Mouse (Mus musculus): ENCODE results near the gene Ovol1. TPM values are rescaled to one million over a fixed set of nuclear protein-coding genes. Genes with fewer than 3 reads are reported as not detected.

Gene Ovol1
- polyA plus RNA-seq, 1 experiment = not detected

GRCm38 (mm10) chr19:5559229-5559628 is 1.2 kb downstream of the Ovol1 start:
- TF ChIP-seq CTCF (IDR thresholded peaks at IDR 0.05; ENCODE audit: borderline replicate concordance, insufficient read depth, low read depth, low read length) (no peak), POLR2A (IDR thresholded peaks at IDR 0.05; ENCODE audit: borderline replicate concordance, insufficient read depth, low read length) (no peak)
- H3K4me3 ChIP-seq (replicated peaks; ENCODE audit: insufficient read depth, low read depth, low read length) = no peak overlapping the region
- H3K4me1 ChIP-seq (ENCODE audit: control insufficient read depth, insufficient read depth, low read length) = 0 out of 2 replicates have a peak, but pooled peaks cover 4% of the 10 kb centered on the region
- no peak for DNase-seq
- H3K27me3 ChIP-seq (ENCODE audit: control insufficient read depth, insufficient read depth, low read length) = peaks cover 7% of the 10 kb centered on the region; the same call in 1 of the 2 replicates
- no peak overlapping the region for H3K27ac ChIP-seq (ENCODE audit: insufficient read depth, low read length)
- 28% methylated on average over 8 of the region's 8 CpGs for WGBS

DNA sequence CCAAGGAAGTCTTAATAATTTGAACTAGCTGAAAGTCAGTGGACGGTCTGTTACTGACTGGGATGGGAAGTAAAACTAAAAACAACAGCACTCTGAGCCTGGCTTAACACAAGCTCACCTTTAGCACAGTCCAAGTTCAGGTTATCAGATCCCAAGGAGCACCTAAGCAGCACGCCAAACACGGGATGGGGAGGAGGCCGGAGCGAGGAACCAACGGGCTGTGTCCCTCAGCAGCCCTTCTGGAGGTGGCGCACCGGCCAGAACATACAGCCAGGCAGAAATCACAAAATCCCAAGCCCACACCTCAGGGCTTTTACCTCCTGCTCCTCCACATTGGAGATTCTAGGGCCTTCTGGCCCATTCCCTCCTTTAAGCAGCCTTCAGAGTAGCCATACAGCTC is 1.7 kb downstream of the Ovol1 start:
- Histone ChIP-seq H3K4me3 (replicated peaks; ENCODE audit: insufficient read depth, low read depth, low read length) (no peak overlapping the region), H3K27ac (ENCODE audit: insufficient read depth, low read length) (no peak overlapping the region), H3K27me3 (ENCODE audit: control insufficient read depth, insufficient read depth, low read length) (peaks cover 7% of the 10 kb centered on the region; the same call in 1 of the 2 replicates), H3K4me1 (ENCODE audit: control insufficient read depth, insufficient read depth, low read length) (0 out of 2 replicates have a peak, but pooled peaks cover 4% of the 10 kb centered on the region)
- no peak for DNase-seq
- WGBS = 58% methylated on average over 8 of the region's 8 CpGs
- TF ChIP-seq POLR2A (IDR thresholded peaks at IDR 0.05; ENCODE audit: borderline replicate concordance, insufficient read depth, low read length) (no peak), CTCF (IDR thresholded peaks at IDR 0.05; ENCODE audit: borderline replicate concordance, insufficient read depth, low read depth, low read length) (no peak)

DNA sequence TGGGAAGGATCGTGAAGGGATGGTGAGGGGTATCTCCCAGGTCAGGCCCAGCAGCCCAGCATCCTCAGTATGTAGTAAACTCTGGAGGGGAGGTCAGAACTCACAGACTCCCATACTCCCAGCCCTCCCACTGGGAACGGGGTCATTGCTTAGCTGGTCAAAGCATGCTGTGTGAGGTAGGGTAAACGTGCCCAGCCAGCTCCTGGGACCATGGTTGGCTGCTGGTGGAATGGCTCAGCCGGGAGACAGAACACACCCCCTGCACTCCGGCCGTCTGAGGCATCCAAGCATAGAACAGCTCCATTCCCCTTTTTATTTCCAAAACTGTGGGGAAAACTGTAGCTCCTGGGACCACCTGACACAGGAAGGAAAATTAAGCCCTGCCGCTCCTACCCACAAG is 2.3 kb downstream of the Ovol1 start:
- WGBS = 36% methylated on average over 7 of the region's 7 CpGs
- Histone ChIP-seq H3K27ac (ENCODE audit: insufficient read depth, low read length) (no peak overlapping the region), H3K27me3 (ENCODE audit: control insufficient read depth, insufficient read depth, low read length) (peaks cover 7% of the 10 kb centered on the region; the same call in 1 of the 2 replicates), H3K4me3 (replicated peaks; ENCODE audit: insufficient read depth, low read depth, low read length) (no peak overlapping the region), H3K4me1 (ENCODE audit: control insufficient read depth, insufficient read depth, low read length) (0 out of 2 replicates have a peak, but pooled peaks cover 4% of the 10 kb centered on the region)
- no peak for DNase-seq
- TF ChIP-seq CTCF (IDR thresholded peaks at IDR 0.05; ENCODE audit: borderline replicate concordance, insufficient read depth, low read depth, low read length) (no peak), POLR2A (IDR thresholded peaks at IDR 0.05; ENCODE audit: borderline replicate concordance, insufficient read depth, low read length) (no peak)

DNA sequence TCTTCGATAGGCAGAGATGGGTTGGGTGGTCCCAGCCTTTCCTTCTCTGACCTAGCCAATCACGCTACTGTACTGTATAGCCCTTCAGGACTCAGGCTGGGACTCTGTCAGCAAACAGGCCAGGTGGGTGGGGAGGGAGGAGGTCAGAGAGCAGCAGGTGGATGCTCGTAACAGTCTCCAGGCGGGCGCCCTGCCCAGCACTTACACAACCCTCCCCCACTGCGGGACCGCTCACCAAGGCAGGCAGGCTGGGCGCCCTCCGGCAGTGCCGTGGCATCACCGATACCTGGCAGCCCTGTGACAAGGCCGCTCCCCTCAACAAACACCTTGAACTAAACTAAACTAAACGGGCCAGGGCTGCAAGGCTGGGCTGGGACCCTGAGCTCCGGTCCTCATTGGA is 6.2 kb downstream of the Ovol1 start:
- WGBS = 80% methylated on average over 14 of the region's 14 CpGs
- no peak for DNase-seq
- H3K27ac ChIP-seq (ENCODE audit: insufficient read depth, low read length) = no peak overlapping the region

DNA sequence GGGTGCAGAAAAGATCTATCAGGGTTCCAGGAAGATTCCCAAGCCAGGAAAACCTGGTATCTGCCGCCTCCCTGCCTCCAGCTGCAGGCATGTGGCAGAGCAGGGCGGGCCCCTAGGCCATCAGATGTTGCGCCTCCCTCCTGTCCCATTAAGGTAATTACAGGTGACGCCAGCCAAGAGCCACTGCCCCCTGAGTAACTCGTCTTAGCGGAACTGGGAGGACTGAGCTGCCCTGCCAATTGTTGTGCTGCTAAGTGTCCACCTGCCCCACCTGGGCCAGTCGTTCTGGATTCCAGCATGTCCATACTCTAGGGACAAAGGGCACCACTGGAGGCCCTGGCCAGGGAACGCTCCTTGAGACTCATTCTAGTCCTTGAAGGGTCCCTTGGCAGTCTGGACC is 6.6 kb downstream of the Ovol1 start:
- 75% methylated on average over 8 of the region's 8 CpGs for WGBS
- TF ChIP-seq POLR2A (IDR thresholded peaks at IDR 0.05; ENCODE audit: borderline replicate concordance, insufficient read depth, low read length) (no peak), CTCF (IDR thresholded peaks at IDR 0.05; ENCODE audit: borderline replicate concordance, insufficient read depth, low read depth, low read length) (no peak)
- Histone ChIP-seq H3K27ac (ENCODE audit: insufficient read depth, low read length) (no peak overlapping the region), H3K4me1 (ENCODE audit: control insufficient read depth, insufficient read depth, low read length) (no peaks in the 10 kb centered on the region), H3K27me3 (ENCODE audit: control insufficient read depth, insufficient read depth, low read length) (no peaks in the 10 kb centered on the region), H3K4me3 (replicated peaks; ENCODE audit: insufficient read depth, low read depth, low read length) (no peak overlapping the region)
- no peak for DNase-seq

More for the DNA sequence above, 6.2 kb downstream of the Ovol1 start:
- no peaks in the 10 kb centered on the region for H3K4me1 ChIP-seq (ENCODE audit: control insufficient read depth, insufficient read depth, low read length)
- H3K4me3 ChIP-seq (replicated peaks; ENCODE audit: insufficient read depth, low read depth, low read length) = no peak overlapping the region
- no peaks in the 10 kb centered on the region; the same call in 1 of the 2 replicates for H3K27me3 ChIP-seq (ENCODE audit: control insufficient read depth, insufficient read depth, low read length)
- TF ChIP-seq CTCF (IDR thresholded peaks at IDR 0.05; ENCODE audit: borderline replicate concordance, insufficient read depth, low read depth, low read length) = no peak
- TF ChIP-seq POLR2A (IDR thresholded peaks at IDR 0.05; ENCODE audit: borderline replicate concordance, insufficient read depth, low read length) = no peak

DNA sequence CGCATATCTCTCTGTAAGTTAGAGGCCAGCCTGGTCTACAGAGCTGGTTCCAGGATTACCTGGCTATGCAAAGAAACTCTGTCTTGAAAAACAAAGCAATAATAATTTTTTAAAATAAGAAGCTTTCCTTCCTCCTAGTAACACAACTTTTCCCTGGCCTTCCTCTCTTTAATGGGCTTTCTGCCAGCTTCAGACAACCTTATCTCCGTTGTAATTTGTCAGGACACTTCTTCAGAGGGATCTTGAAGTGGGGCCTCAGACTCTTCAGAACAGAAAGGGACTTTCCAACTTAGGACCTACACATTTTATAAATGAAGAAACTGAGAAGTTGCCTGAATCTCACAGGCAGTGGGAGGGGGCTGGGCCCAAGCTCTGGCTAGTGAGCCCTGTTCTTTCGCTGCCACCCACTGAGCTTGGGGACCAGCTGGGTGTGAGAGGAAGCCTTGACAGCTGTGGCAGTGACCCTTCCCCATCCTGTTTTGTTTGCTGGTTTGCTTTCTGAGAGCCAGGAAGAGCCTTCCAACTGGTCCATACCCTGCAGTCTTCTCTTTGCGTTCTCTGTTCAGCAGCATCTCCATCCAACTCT is 12.9 kb downstream of the Ovol1 start:
- no peak overlapping the region for H3K4me3 ChIP-seq (replicated peaks; ENCODE audit: insufficient read depth, low read depth, low read length)
- H3K4me1 ChIP-seq (ENCODE audit: control insufficient read depth, insufficient read depth, low read length) = no peaks in the 10 kb centered on the region
- no peak for TF ChIP-seq CTCF (IDR thresholded peaks at IDR 0.05; ENCODE audit: borderline replicate concordance, insufficient read depth, low read depth, low read length)
- TF ChIP-seq POLR2A (IDR thresholded peaks at IDR 0.05; ENCODE audit: borderline replicate concordance, insufficient read depth, low read length) = no peak
- H3K27me3 ChIP-seq (ENCODE audit: control insufficient read depth, insufficient read depth, low read length) = no peaks in the 10 kb centered on the region
- DNase-seq = no peak
- 47% methylated on average over 4 of the region's 4 CpGs for WGBS
- H3K27ac ChIP-seq (ENCODE audit: insufficient read depth, low read length) = no peak overlapping the region

GRCm38 (mm10) chr19:5544031-5544430 is 16.4 kb downstream of the Ovol1 start:
- WGBS = 59% methylated on average over 11 of the region's 11 CpGs
- DNase-seq = no peak

DNA sequence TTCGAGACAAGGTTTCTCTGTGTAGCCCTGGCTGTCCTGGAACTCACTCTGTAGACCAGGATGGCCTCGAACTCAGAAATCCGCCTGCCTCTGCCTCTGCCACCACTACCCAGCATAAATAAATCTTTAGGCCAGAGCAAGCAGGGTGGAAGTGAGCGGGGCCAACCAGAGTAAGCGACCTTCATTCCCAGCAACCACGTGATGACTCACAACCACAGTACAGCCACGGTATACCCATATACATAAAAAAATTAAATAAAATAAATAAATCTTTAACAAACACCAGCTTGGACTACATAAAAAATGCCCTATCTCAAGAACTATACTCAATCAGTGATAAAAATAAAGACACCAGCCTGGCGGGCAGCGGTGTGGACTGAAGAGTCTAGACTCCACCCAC is 17.1 kb downstream of the Ovol1 start:
- TF ChIP-seq POLR2A (IDR thresholded peaks at IDR 0.05; ENCODE audit: borderline replicate concordance, insufficient read depth, low read length) = no peak
- TF ChIP-seq CTCF (IDR thresholded peaks at IDR 0.05; ENCODE audit: borderline replicate concordance, insufficient read depth, low read depth, low read length) = no peak
- no peaks in the 10 kb centered on the region for H3K27me3 ChIP-seq (ENCODE audit: control insufficient read depth, insufficient read depth, low read length)
- WGBS = 90% methylated on average over 9 of the region's 9 CpGs

More at GRCm38 (mm10) chr19:5544031-5544430, 16.4 kb downstream of the Ovol1 start:
- no peaks in the 10 kb centered on the region for H3K27me3 ChIP-seq (ENCODE audit: control insufficient read depth, insufficient read depth, low read length)
- H3K4me3 ChIP-seq (replicated peaks; ENCODE audit: insufficient read depth, low read depth, low read length) = no peak overlapping the region
- no peaks in the 10 kb centered on the region for H3K4me1 ChIP-seq (ENCODE audit: control insufficient read depth, insufficient read depth, low read length)
- H3K27ac ChIP-seq (ENCODE audit: insufficient read depth, low read length) = no peak overlapping the region
- TF ChIP-seq POLR2A (IDR thresholded peaks at IDR 0.05; ENCODE audit: borderline replicate concordance, insufficient read depth, low read length) = no peak

More for the DNA sequence above, 17.1 kb downstream of the Ovol1 start:
- DNase-seq = no peak
- no peaks in the 10 kb centered on the region for H3K4me1 ChIP-seq (ENCODE audit: control insufficient read depth, insufficient read depth, low read length)
- H3K27ac ChIP-seq (ENCODE audit: insufficient read depth, low read length) = no peak overlapping the region
- H3K4me3 ChIP-seq (replicated peaks; ENCODE audit: insufficient read depth, low read depth, low read length) = no peak overlapping the region

All from cerebellum, adult 2 months (tissue).